Mouse (Mus musculus) lung, embryonic 16.5 days (tissue): Measurements from ENCODE around the gene Gck. TPM values are rescaled to one million over a fixed set of nuclear protein-coding genes. Genes with fewer than 3 reads are reported as not detected.

ENCODE experiments used
- ATAC-seq: fragments of 200-750 bp; cut with Nextera tagmentation; 2 replicates; pipeline ENCODE4 v1.8.0; 2017; ENCODE audit warnings: low read depth, mild to moderate bottlenecking, moderate library complexity
- H3K27ac ChIP-seq: fragments of 300-500 bp; sonication (generic); 2 replicates; pipeline ENCODE4 v1.5.1; 2014; ENCODE audit warnings: mild to moderate bottlenecking, control low read depth, low read length
- H3K27me3 ChIP-seq: fragments of 300-500 bp; sonication (generic); 2 replicates; pipeline ENCODE4 v1.6.1; 2014; ENCODE audit warnings: low read depth, low read length, mixed read lengths; ENCODE audit not compliant: control insufficient read depth, insufficient read depth
- H3K36me3 ChIP-seq: fragments of 300-500 bp; sonication (generic); 2 replicates; pipeline ENCODE4 v1.6.1; 2014; ENCODE audit warnings: low read length; ENCODE audit not compliant: control insufficient read depth, insufficient read depth
- H3K4me1 ChIP-seq: fragments of 300-500 bp; sonication (generic); replicated peaks from 2 replicates; pipeline ENCODE4 v1.6.1; 2014; ENCODE audit warnings: low read length, mixed read lengths; ENCODE audit not compliant: control insufficient read depth, insufficient read depth
- H3K4me2 ChIP-seq: fragments of 300-500 bp; sonication (generic); 2 replicates; pipeline ENCODE4 v1.6.1; 2014; ENCODE audit warnings: low read depth, low read length, control low read depth
- H3K4me3 ChIP-seq: fragments of 300-500 bp; sonication (generic); 2 replicates; pipeline ENCODE4 v1.5.1; 2014; ENCODE audit warnings: mild to moderate bottlenecking, low read length, control low read depth
- H3K9ac ChIP-seq: fragments of 300-500 bp; sonication (generic); 2 replicates; pipeline ENCODE4 v1.6.1; 2014; ENCODE audit warnings: low read length, control low read depth
- H3K9me3 ChIP-seq: fragments of 300-500 bp; sonication (generic); 2 replicates; pipeline ENCODE4 v1.6.1; 2016; ENCODE audit warnings: low read length; ENCODE audit not compliant: control insufficient read depth
- WGBS: fragments of 180-500 bp; shearing (Covaris S2); extraction: QIAGEN DNeasy Blood & Tissue Kit; methylation state at CpG from one replicate; pipeline ENCODE4 v1.1.7; 2014; 5-methylcytosine and 5-hydroxymethylcytosine counted together
- polyA plus RNA-seq: library from polyadenylated mRNA; unstranded; fragments of >200 nt; fragmentation: Nextera tagmentation; extraction: Ambion mirVana; gene quantifications from 2 replicates; pipeline ENCODE4 v1.2.1, GENCODE M21; 2015

The Gck gene
- polyA plus RNA-seq, 1 experiment from 2014 or later: 1.6 TPM

DNA sequence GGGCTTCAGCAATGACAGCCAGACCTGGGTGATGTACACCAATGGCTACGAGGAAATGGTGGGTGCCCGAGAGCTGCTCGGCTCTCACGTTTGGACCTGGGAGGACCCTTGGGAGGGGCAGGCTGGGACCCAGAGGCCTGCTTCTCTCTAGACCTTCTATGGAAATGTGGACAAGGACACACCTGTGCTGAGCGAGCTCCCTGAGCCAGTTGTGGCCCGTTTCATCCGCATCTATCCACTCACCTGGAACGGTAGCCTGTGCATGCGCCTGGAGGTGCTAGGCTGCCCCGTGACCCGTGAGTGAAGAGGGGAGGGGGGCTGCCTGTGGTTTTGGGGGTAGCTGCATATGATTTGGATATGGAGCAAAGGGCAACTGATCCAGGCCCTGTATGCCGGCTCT is 81.6 kb downstream of the Gck start:
- H3K4me1 ChIP-seq: no peaks in the 10 kb centered on the region
- H3K27ac ChIP-seq: no peak overlapping the region
- H3K4me2 ChIP-seq: no peak overlapping the region
- H3K4me3 ChIP-seq: no peak overlapping the region
- no peaks in the 10 kb centered on the region for H3K9me3 ChIP-seq
- 84% methylated on average over 12 of the region's 12 CpGs for WGBS
- H3K27me3 ChIP-seq: no peaks in the 10 kb centered on the region
- no peak for ATAC-seq
- peaks cover 25% of the 10 kb centered on the region for H3K36me3 ChIP-seq
- no peak overlapping the region for H3K9ac ChIP-seq

DNA sequence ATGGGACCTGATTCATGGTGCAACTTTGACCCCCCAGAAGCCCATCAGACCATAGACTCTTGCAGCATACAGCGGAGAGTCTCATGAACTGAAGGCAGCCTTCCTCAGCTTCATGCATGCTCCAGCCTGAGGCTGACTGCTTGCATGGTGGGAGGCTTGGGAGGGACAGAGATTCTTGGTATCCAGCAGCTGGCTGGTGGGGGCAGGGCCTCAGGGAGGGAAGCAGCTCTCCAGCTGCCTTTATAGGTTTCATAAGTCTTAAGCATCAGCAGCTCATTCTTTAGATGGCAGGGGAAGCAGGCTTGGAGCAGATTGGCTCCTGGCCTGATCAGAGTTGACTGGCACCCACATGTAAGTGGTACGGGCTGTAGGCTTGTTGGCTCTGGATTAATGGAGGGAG is 82.7 kb downstream of the Gck start:
- H3K9me3 ChIP-seq: no peaks in the 10 kb centered on the region
- no peak for ATAC-seq
- H3K36me3 ChIP-seq: peaks cover 14% of the 10 kb centered on the region
- 76% methylated on average over 2 of the region's 2 CpGs for WGBS
- H3K4me3 ChIP-seq: no peak overlapping the region
- H3K4me1 ChIP-seq: peaks cover 6% of the 10 kb centered on the region; the same call in 1 of the 2 replicates
- H3K9ac ChIP-seq: no peak overlapping the region
- no peaks in the 10 kb centered on the region for H3K27me3 ChIP-seq
- H3K27ac ChIP-seq: no peak overlapping the region
- no peak overlapping the region for H3K4me2 ChIP-seq

DNA sequence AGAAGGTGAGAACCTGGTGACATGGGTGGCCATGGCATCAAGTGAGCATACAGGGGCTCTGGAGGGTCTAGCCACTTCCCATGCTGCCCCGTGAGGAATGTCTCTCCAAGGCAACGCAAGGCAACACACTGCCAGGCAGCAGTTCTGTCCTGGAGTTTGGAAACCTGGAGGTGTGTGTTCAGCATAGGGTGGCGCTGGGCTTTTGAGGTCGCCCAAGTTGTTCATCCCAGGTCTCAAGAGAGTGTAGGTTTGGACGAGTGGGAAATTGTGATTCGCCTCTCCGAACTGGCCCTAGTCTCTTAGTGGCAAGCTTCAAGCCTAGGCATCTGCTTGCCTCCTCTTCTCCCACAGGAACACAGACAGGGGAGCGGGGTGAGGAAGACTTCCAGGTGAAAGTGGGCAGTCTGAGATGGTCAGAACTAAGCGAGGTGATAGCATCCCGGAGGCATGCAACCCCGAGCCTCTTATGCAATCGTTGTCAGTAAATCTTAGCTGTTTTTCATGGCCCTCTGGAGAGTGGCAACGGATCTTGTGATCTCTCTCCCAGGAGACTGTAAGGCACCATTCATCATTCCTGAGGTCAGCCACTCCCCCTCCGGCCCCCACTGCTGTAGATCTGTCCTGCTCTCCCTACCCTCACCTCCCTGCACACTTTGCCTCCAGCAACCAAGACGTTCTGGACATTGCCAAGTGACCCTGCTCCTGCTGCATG is 87.3 kb downstream of the Gck start:
- Histone ChIP-seq H3K27me3 (no peaks in the 10 kb centered on the region; the same call in 1 of the 2 replicates), H3K4me3 (peak overlapping the region; percentile 58), H3K27ac (no peak overlapping the region), H3K9ac (peak overlapping the region; percentile 71), H3K9me3 (no peaks in the 10 kb centered on the region), H3K4me2 (peak overlapping the region; percentile 77), H3K4me1 (peaks cover 13% of the 10 kb centered on the region), H3K36me3 (no peaks in the 10 kb centered on the region)
- peak; percentile 29 for ATAC-seq
- 11% methylated on average over 15 of the region's 15 CpGs for WGBS

DNA sequence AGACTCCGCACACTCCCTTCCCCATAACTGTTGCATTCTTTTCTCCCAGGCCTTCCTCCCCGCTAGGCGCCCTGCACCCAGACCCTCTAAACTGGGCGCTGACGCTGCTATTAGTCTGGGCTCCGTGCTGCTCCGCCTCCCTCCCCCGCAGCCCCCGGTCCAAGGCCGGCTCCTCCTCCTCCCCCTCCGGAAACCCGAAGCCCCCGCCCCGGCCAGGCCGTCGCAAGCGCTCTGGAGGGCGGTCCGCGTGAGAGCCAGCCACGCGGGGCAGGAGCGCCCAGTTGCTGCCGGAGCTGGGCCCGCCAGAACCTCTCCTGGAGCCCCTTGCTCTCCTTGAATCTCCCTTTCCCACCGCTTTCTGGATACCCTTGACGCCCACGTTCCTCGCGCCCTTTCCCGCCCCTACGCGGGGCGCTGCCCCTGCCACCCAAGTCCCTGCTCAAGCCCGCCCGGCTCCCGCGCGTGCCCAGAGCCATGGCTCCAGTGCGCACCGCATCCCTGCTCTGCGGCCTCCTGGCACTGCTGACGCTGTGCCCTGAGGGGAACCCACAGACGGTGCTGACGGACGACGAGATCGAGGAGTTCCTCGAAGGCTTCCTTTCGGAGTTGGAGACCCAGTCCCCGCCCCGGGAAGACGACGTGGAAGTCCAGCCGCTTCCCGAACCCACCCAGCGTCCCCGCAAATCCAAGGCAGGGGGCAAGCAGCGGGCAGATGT is 88.0 kb downstream of the Gck start, which contains the start of gene Aebp1:
Gene Aebp1, plus strand, starts transcription at position 270 of the 716 bp plus-strand sequence.
- H3K4me1 ChIP-seq: peaks cover 13% of the 10 kb centered on the region
- H3K4me2 ChIP-seq: peak within 1 kb of the TSS; percentile 77
- 2% methylated on average over 54 of the region's 59 CpGs for WGBS
- no peaks in the 10 kb centered on the region for H3K9me3 ChIP-seq
- peak within 1 kb of the TSS; percentile 71 for H3K9ac ChIP-seq
- peak; percentile 87 for ATAC-seq
- no peaks in the 10 kb centered on the region; the same call in 1 of the 2 replicates for H3K27me3 ChIP-seq
- H3K36me3 ChIP-seq: no peaks in the 10 kb centered on the region
- H3K27ac ChIP-seq: no peak within 1 kb of the TSS
- H3K4me3 ChIP-seq: peak within 1 kb of the TSS; percentile 58

DNA sequence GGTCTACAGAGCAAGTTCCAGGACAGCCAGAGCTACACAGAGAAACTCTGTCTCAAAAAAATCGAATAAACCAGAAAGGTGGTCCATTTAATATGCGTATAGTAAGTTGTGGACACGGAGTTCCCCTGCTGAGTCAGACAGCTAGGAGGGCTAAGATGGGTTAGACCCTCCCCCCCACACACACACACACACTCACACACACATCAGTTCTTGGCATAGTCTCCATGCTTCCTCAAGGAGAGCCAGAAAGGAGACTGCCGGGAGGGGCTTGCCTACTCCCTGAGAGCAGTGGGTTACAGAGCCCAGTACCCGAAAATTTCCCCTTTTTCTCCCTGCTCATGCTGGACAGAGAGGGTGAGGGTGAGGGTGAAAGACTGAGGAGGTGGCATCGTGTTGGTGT is 89.2 kb downstream of the Gck start:
- Histone ChIP-seq H3K36me3 (no peaks in the 10 kb centered on the region), H3K27me3 (no peaks in the 10 kb centered on the region; the same call in 1 of the 2 replicates), H3K27ac (no peak overlapping the region), H3K4me1 (peaks cover 13% of the 10 kb centered on the region), H3K9me3 (no peaks in the 10 kb centered on the region), H3K4me3 (no peak overlapping the region), H3K9ac (no peak overlapping the region), H3K4me2 (no peak overlapping the region)
- 45% methylated on average over 6 of the region's 6 CpGs for WGBS
- ATAC-seq: no peak

DNA sequence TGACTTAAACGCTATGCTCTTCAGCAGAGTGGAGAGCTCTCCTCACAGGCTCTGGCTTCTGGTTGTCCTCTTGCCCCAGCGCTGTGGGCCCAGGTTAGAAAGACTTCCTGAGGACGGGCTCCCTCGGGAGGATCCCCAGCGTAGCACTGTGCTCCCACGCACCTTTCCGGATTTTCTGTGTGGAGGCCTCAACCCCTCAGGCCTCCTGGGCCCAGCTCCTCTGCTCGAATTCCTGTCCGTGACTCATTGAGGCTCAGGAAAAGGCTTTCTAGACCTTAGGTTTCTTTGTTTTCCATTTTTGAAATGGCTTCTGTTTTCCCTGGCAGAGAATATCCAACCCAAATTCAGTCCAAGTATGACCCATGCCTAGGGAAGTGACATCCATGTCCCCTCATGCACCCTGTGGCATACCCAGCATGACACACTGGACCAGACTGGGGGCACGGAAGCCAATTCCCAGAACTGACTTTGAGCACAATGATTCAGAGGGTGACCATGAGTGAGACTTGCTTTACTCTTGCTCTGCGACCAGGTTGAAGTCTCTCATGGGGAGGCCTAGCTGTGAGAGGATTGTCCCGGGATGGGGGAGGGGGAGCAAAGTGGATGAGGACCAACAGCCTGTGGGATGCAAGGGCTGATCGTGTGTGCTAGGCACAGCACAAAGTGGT is 89.9 kb downstream of the Gck start:
- H3K4me3 ChIP-seq: no peak overlapping the region
- H3K4me1 ChIP-seq: peaks cover 13% of the 10 kb centered on the region
- H3K4me2 ChIP-seq: no peak overlapping the region
- WGBS: 83% methylated on average over 13 of the region's 13 CpGs
- no peaks in the 10 kb centered on the region for H3K9me3 ChIP-seq
- H3K36me3 ChIP-seq: no peaks in the 10 kb centered on the region
- H3K9ac ChIP-seq: no peak overlapping the region
- no peaks in the 10 kb centered on the region; the same call in 1 of the 2 replicates for H3K27me3 ChIP-seq
- no peak overlapping the region for H3K27ac ChIP-seq
- ATAC-seq: no peak

DNA sequence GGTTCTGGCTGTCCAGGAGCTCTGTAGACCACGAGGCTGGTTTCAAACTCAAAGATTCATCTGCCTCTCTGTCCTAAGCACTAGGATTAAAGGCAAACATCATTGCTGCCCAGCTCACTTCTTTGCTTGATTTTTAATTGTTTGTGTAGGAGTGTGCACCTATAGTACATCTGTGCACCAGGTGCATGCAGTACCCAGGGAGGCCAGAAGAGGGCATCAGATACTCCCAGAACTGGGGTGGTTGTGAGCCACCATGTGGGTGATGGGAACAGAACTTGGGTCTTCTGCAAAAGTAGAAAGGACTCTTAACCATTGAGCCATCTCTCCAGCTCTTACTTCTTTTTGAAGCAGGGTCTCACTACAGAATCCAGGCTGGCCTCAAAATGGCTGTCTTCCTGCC is 91.2 kb downstream of the Gck start:
- no peak overlapping the region for H3K4me2 ChIP-seq
- H3K27ac ChIP-seq: no peak overlapping the region
- 82% methylated on average over 1 of the region's 1 CpGs for WGBS
- peaks cover 13% of the 10 kb centered on the region for H3K4me1 ChIP-seq
- no peaks in the 10 kb centered on the region for H3K9me3 ChIP-seq
- H3K36me3 ChIP-seq: no peaks in the 10 kb centered on the region
- H3K9ac ChIP-seq: no peak overlapping the region
- no peaks in the 10 kb centered on the region; the same call in 1 of the 2 replicates for H3K27me3 ChIP-seq
- H3K4me3 ChIP-seq: no peak overlapping the region
- no peak for ATAC-seq

DNA sequence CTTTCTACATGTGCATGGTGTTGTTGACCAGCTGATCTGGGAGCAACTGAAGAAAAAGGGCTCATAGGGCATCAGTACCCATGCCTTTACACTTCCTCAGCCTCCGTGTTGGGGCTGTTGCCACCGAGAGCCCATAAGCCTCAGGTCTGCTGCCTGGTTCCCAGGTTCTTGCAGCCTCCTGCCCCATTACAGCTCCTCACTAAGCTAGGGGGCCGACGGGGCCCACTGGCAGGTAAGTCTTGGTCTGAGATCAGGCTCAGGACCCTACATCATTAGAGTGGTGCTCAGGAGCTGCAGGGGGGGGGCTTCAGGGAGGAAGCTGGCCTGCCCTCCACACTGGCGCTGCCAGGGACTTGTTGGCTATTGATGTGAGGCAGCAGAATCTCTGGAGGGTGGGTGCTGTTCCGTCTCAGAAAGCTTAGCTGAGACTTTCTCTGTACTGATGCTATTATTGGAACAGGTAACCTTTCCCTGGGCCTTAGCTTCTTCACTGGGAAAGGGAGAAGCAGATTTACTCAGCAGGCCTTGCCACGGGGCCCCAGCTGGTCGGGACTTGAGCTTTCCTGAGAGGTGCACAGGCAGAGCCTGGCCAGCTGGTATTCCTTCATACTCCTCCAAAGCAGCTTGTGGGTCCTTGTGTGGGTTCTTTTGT is 93.3 kb downstream of the Gck start:
- Histone ChIP-seq H3K4me2 (no peak overlapping the region), H3K4me3 (no peak overlapping the region), H3K4me1 (peaks cover 9% of the 10 kb centered on the region), H3K27me3 (no peaks in the 10 kb centered on the region; the same call in 1 of the 2 replicates), H3K9me3 (no peaks in the 10 kb centered on the region), H3K27ac (no peak overlapping the region), H3K9ac (no peak overlapping the region), H3K36me3 (no peaks in the 10 kb centered on the region)
- 69% methylated on average over 8 of the region's 8 CpGs for WGBS
- no peak for ATAC-seq
